Mouse (Mus musculus) bone marrow, adult 2 months (tissue): ENCODE data around the gene Gm4969.

Experiments
- CTCF ChIP-seq: fragments of 200-500 bp; IDR thresholded peaks from 2 replicates; pipeline ENCODE4 v1.5.1; 2011; ENCODE audit warnings: low read length, control low read depth; ENCODE audit not compliant: control insufficient read depth, insufficient read depth
- POLR2A ChIP-seq: fragments of 200-500 bp; IDR thresholded peaks from 2 replicates; pipeline ENCODE4 v1.6.1; 2011; ENCODE audit warnings: low read depth, mild to moderate bottlenecking, control low read depth, low read length, borderline replicate concordance; ENCODE audit not compliant: control insufficient read depth

DNA sequence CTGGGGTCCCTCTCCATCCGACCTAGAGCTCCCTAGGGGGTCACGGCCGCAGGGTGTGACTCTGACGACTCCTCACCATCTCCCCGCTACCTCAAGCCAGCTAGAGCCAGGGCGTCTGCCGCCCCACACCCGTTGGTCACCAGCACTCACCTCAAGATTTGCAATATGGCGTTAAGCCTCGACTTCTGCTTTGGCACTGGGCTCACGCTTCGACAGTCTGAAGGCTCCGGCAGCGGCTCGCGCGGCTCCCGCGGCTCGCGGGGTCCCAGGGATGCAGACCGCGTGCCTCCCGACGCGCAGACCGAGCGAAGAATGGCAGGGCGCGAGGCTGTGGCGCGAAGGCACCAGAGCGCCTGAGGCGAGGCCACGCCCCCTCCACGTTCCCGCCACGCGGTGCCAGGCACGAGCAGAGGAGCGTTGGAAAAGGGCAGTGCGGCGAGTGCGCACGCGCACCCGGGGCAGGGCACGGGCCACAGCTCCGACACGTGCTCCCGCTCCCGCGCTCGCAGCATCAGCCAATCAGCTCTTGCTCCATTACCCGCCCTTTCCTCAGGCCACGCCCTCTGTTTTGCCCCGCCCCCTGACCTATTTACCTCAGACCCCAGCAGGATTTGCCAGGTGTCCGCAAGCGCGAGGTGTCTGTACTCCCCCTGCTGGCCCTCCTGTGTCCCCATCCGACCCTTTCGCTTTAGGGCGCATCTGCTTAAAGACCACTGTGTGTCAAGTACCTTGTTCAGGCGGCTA is at the start of gene Gm4969:
- TF ChIP-seq CTCF = no peak
- no peak for TF ChIP-seq POLR2A
